Mouse (Mus musculus) liver, embryonic 14.5 days (tissue): ENCODE results near the gene Tcfl5.

Experiments
- CTCF ChIP-seq: IDR thresholded peaks from 2 replicates; pipeline ENCODE4 v1.5.1; 2016; ENCODE audit warnings: antibody characterized with exemption, low read depth, control low read depth
- EP300 ChIP-seq: IDR thresholded peaks from 2 replicates; pipeline ENCODE4 v1.6.1; 2016; ENCODE audit warnings: antibody characterized with exemption, low read depth

DNA sequence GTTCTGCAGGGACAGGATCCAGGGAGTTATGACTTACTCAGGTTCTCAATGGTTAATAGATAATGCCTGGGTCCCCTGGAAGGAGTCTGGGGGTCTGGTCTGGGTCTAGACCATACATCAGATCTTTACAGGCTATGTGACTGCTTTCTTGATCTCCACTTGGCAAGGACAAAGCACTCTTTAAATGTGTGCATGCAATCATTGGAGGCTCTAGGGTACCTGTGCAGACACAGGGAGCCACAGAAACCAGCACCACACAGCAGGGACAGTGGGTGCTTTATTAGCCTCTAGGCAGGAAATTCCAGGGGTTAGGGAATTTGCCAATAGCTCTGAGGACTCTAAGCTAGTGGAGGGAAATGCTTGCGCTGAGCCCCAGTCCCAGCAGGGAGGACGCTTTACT is 30.6 kb downstream of the Tcfl5 start:
- TF ChIP-seq CTCF, result no peak
- TF ChIP-seq EP300, result no peak
